In the genomic region with DNA sequence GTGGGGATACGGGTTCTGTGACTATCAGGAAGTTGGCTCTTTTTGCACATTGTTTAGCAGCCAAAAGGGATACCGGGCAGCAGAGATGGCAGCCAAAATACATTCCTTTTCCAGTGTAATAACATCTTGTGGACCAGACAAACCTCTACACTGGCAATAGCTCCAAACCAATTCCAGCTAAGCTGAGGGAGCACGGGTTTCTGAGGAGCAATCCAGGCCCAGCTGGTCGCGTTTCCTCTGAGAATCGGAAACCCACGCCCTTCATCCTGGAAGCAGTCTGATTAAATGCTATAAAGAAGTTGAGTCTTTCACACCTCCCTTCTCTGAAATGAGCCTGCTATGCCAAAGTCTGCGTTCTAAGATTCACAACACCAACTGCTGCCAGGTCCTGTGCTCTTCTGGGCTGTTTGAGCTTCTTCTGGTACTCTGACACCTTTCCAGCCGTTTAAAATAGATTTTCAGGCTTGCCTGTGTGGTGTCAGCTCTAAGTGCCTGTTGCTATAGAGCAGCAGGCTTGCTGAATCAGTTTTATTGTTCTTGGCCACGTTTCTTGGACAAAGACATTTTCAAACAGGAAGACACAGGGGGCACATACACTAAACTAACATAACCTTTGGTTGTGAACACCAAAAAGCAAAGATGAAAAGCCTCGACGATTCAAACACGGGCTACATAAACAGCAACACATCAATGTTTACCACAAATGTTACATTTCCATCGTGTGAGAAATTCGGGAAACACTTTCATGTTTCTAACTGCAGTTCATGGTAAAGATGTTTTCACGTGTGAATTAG, we compare ENCODE assay signal across 8 mouse cellular contexts.
A peak's percentile ranks its signal among the peaks of the same experiment; 100 is the strongest.
DNase-seq lines count a peak whose midpoint lies in the region; ATAC-seq and TF ChIP-seq lines count a peak whose summit lies in the region.

No protein-coding gene starts in this region.

- H3ac ChIP-seq in myocyte (ENCODE audit: control insufficient read depth, insufficient read length) = no peak overlapping the region

- 46% methylated on average over 16 of the region's 16 CpGs for WGBS in embryonic facial prominence, embryonic 11.5 days
- whole genome bisulfite sequencing in heart, embryonic 11.5 days (ENCODE audit: insufficient replicate concordance) = 36% methylated on average over 16 of the region's 16 CpGs

- no peak overlapping the region for H3K4me2 ChIP-seq in embryonic facial prominence, embryonic 11.5 days (ENCODE audit: low read depth, low read length)
- peak overlapping the region; percentile 12; the same call in 1 of the 2 replicates for H3K4me2 ChIP-seq in heart, embryonic 11.5 days
- H3K4me2 ChIP-seq in myocyte (ENCODE audit: low read depth) = peak overlapping the region; percentile 25

- no peaks in the 10 kb centered on the region for H3K27me3 ChIP-seq in embryonic facial prominence, embryonic 11.5 days (ENCODE audit: control insufficient read depth, insufficient read depth, low read length)
- H3K27me3 ChIP-seq in heart, embryonic 11.5 days (ENCODE audit: control insufficient read depth, insufficient read depth, low read length) = no peaks in the 10 kb centered on the region
- H3K27me3 ChIP-seq in myocyte (ENCODE audit: control insufficient read depth, insufficient read depth, insufficient read length) = no peaks in the 10 kb centered on the region

- H3K36me3 ChIP-seq in embryonic facial prominence, embryonic 11.5 days (replicated peaks; ENCODE audit: control insufficient read depth, insufficient read depth, low read depth, low read length) = no peaks in the 10 kb centered on the region
- no peaks in the 10 kb centered on the region; the same call in 1 of the 2 replicates for H3K36me3 ChIP-seq in heart, embryonic 11.5 days (ENCODE audit: control insufficient read depth, insufficient read depth, low read length)
- no peaks in the 10 kb centered on the region for H3K36me3 ChIP-seq in myocyte (ENCODE audit: control insufficient read depth, insufficient read depth)

- TF ChIP-seq POLR2A in myocyte (IDR thresholded peaks at IDR 0.05; ENCODE audit: insufficient read length, low read depth) = no peak

- no peaks in the 10 kb centered on the region for H3K4me1 ChIP-seq in embryonic facial prominence, embryonic 11.5 days (ENCODE audit: control insufficient read depth, insufficient read depth, low read length)
- peaks cover 28% of the 10 kb centered on the region for H3K4me1 ChIP-seq in heart, embryonic 11.5 days (ENCODE audit: control insufficient read depth, insufficient read depth, low read length)

- no peak for ATAC-seq in embryonic facial prominence, embryonic 11.5 days (replicated peaks; ENCODE audit: insufficient number of reproducible peaks, low FRiP score, low TSS enrichment, low read depth)
- 0 out of 2 replicates have a peak, but pooled peaks have one; percentile 22 for ATAC-seq in heart, embryonic 11.5 days (replicated peaks; ENCODE audit: insufficient number of reproducible peaks, low FRiP score, low TSS enrichment)

- no peaks in the 10 kb centered on the region for H3K9me3 ChIP-seq in embryonic facial prominence, embryonic 11.5 days (replicated peaks; ENCODE audit: control insufficient read depth, low read length)
- H3K9me3 ChIP-seq in heart, embryonic 11.5 days (replicated peaks; ENCODE audit: control insufficient read depth, low read length) = no peaks in the 10 kb centered on the region

- H3K4me3 ChIP-seq in embryonic facial prominence, embryonic 11.5 days (ENCODE audit: low read depth, low read length) = no peak overlapping the region
- no peak overlapping the region for H3K4me3 ChIP-seq in heart, embryonic 11.5 days (ENCODE audit: low read depth, low read length)
- H3K4me3 ChIP-seq in myocyte = no peak overlapping the region

- H3K9ac ChIP-seq in embryonic facial prominence, embryonic 11.5 days (replicated peaks; ENCODE audit: low read length) = peak overlapping the region; percentile 42; the same call in 1 of the 2 replicates
- peak overlapping the region; percentile 24; the same call in 1 of the 2 replicates for H3K9ac ChIP-seq in heart, embryonic 11.5 days (ENCODE audit: low read depth, low read length)

- H3K27ac ChIP-seq in embryonic facial prominence, embryonic 11.5 days (replicated peaks; ENCODE audit: low read depth, low read length) = peak overlapping the region; percentile 36; the same call in 1 of the 2 replicates
- H3K27ac ChIP-seq in heart, embryonic 11.5 days (ENCODE audit: low read depth, low read length) = peak overlapping the region; percentile 70

- peaks cover 3% of the 10 kb centered on the region for H3K79me2 ChIP-seq in myocyte (ENCODE audit: control insufficient read depth, insufficient read depth)

- DNase-seq in embryo, embryonic 11 days = peak; percentile 37
- DNase-seq in embryo, embryonic 9.5 days (ENCODE audit: extremely low spot score) = no peak
- DNase-seq in embryonic facial prominence, embryonic 11.5 days (ENCODE audit: low spot score) = peak; percentile 39
- DNase-seq in kidney, postnatal 14 days = peak; percentile 62
- no peak for DNase-seq in thymus, postnatal 25 days
- DNase-seq in cerebellum, adult 9-10 months = no peak

TF ChIP-seq in myocyte, 11 proteins besides CTCF, POLR2A, EP300 and RAD21:
- TF ChIP-seq MYOD1 (IDR thresholded peaks at IDR 0.05; ENCODE audit: control insufficient read depth in 1 of 3, insufficient read length in 2 of 3, low read depth in 2 of 3) = no peak
- no peak for TF ChIP-seq MAX (IDR thresholded peaks at IDR 0.05; ENCODE audit: low read depth)
- TF ChIP-seq MYOG (IDR thresholded peaks at IDR 0.05; ENCODE audit: control insufficient read depth in 1 of 3, insufficient read depth in 1 of 3, insufficient read length in 2 of 3, low read depth in 2 of 3) = no peak
- TF ChIP-seq TCF3 (IDR thresholded peaks at IDR 0.05; ENCODE audit: insufficient read length, low read depth) = no peak
- TF ChIP-seq E2F4 (IDR thresholded peaks at IDR 0.05; ENCODE audit: insufficient read depth) = no peak
- TF ChIP-seq POLR2AphosphoS2 (IDR thresholded peaks at IDR 0.05; ENCODE audit: insufficient read length, low read depth) = no peak
- TF ChIP-seq CEBPB (IDR thresholded peaks at IDR 0.05; ENCODE audit: insufficient read depth, poor library complexity, severe bottlenecking) = no peak
- no peak for TF ChIP-seq REST (IDR thresholded peaks at IDR 0.05; ENCODE audit: insufficient read depth, insufficient read length)
- no peak for TF ChIP-seq SRF (IDR thresholded peaks at IDR 0.05; ENCODE audit: control insufficient read depth, insufficient read length, low read depth)
- no peak for TF ChIP-seq USF1 (IDR thresholded peaks at IDR 0.05; ENCODE audit: low read depth)
- no peak for TF ChIP-seq TCF12 (IDR thresholded peaks at IDR 0.05; ENCODE audit: insufficient read depth, poor library complexity, severe bottlenecking)

Comparison
In these comparisons a context has a peak if more than half of its experiments do, and no peak if none do; other contexts are left out.
1. DNase-seq: peak in embryo, embryonic 11 days (single experiment), embryonic facial prominence, embryonic 11.5 days (single experiment) and kidney, postnatal 14 days (single experiment); none in embryo, embryonic 9.5 days (single experiment), thymus, postnatal 25 days (single experiment) and cerebellum, adult 9-10 months (single experiment).